Mouse (Mus musculus): ENCODE data around the gene Anxa11. TPM values are rescaled to one million over a fixed set of nuclear protein-coding genes. Genes with fewer than 3 reads are reported as not detected.

The Anxa11 gene
- polyA plus RNA-seq (2015; fragmentation: Nextera tagmentation; extraction: Ambion mirVana), result 85.0 and 87.0 TPM in 2 replicates

DNA sequence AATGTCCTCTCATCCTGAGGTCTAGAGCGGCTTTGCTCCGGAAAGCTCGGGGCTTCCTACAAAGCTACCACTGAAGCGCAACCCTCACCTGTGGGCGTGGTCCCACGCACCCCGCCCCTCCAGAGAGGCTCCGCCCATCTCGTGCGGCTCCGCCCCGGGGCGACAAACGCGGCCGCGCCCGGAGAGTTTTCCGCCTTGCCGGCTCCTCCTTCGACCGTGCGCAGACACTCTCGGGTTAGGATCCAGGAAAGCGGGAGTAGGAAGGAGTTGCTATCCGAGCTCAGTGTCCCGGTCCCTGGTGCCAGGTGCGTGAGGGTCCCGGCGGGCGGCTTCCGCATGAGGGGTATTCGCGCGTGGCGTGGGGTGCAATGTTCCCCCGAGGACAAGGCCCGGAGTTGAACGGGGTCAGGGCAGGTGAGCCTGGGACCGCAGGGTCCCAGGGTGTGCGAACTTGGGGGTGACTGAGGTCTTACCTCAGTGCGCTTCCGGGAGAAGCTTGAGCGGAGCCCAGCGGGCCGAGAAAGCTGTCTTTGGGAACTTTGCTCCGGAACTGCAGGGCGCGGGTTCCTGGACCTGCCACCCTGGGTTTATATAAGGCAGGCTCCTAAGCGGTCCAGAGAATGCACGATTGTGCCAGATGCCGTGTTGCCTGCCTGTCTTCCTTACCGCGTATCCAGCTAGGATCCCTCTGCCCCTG, at the start of gene Anxa11:
Gene Anxa11, plus strand, starts transcription at position 166 of the 697 bp plus-strand sequence.

DNA sequence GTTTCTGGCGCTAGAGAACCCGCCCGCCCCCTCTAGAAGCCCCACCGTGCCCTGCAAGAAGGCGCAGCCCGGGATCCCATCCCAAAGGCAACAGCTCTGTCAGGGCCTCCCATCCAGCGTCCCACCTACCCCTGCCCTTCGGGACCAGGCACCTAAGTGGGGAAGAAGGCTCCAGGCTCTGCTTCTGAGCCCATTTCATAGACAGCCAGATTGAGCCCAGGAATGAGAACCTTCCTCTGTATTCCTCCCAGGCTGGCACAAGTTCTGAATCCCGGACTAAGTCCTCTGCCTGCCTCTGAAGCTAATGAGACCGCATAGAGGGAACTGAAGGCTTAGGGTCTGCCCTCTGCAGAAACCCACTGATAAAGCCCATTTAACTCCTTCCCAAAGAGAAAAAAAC, 61.0 kb downstream of the Anxa11 start, which contains the start of gene Plac9a:
Gene Plac9a, minus strand, starts transcription at position 101 of the 400 bp plus-strand sequence.

DNA sequence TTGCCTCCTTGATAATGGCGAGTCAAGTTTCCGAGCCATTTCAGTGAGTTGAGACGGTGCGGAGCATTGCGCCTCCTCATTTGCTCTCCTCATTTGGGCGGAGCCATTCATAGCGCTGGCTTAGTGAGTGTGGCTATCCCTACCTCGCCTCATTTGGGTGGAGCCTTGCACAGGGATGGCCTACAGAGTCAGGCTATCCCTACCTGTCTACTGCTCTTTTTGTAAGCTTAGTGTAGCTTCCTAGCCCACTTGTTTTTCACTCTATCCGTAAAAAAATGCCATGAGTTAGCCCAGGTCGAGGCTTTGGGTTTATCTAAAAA, 85.6 kb downstream of the Anxa11 start, which contains the start of gene Tmem254a:
Gene Tmem254a, minus strand, starts transcription at position 111 of the 320 bp plus-strand sequence.

Small RNA genes lying within 50 kb of the gene (microRNA-seq; reads per million reads assigned to microRNA genes)
- gene Gm23701, result 0 reads per million in 2 experiments

Other genes starting within 250 kb of the Anxa11 start
- gene Ppif, start 148.0 kb upstream of the Anxa11 start, polyA plus RNA-seq (2015; fragmentation: Nextera tagmentation; extraction: Ambion mirVana), result 45.7 and 50.9 TPM in 2 replicates
- gene Zcchc24, start 73.1 kb upstream of the Anxa11 start, polyA plus RNA-seq (2015; fragmentation: Nextera tagmentation; extraction: Ambion mirVana), result 33.4 and 36.6 TPM in 2 replicates
- 2.8 and 3.4 TPM in 2 replicates for gene Plac9a, start 60.9 kb downstream of the Anxa11 start, polyA plus RNA-seq (2015; fragmentation: Nextera tagmentation; extraction: Ambion mirVana)
- 1.3 and 1.6 TPM in 2 replicates for gene Tmem254a, start 85.5 kb downstream of the Anxa11 start, polyA plus RNA-seq (2015; fragmentation: Nextera tagmentation; extraction: Ambion mirVana)
- 0.15 TPM in 1 of 2 replicates, not detected in the other for gene Cphx1, start 96.1 kb downstream of the Anxa11 start, polyA plus RNA-seq (2015; fragmentation: Nextera tagmentation; extraction: Ambion mirVana)
- gene Duxbl1, start 136.4 kb downstream of the Anxa11 start, polyA plus RNA-seq (2015; fragmentation: Nextera tagmentation; extraction: Ambion mirVana), result 0.69 and 1.1 TPM in 2 replicates
- 85.2 and 92.5 TPM in 2 replicates for gene Gm9780, start 200.6 kb downstream of the Anxa11 start, polyA plus RNA-seq (2015; fragmentation: Nextera tagmentation; extraction: Ambion mirVana)
- gene Tmem254c, start 225.2 kb downstream of the Anxa11 start, polyA plus RNA-seq (2015; fragmentation: Nextera tagmentation; extraction: Ambion mirVana), result 20.6 and 23.9 TPM in 2 replicates
- not detected in 2 replicates for gene Cphx2, start 239.4 kb downstream of the Anxa11 start, polyA plus RNA-seq (2015; fragmentation: Nextera tagmentation; extraction: Ambion mirVana)
- gene Cphx3, start 240.1 kb downstream of the Anxa11 start, polyA plus RNA-seq (2015; fragmentation: Nextera tagmentation; extraction: Ambion mirVana), result not detected in 2 replicates